Mouse (Mus musculus) erythroblast, adult 5-6 weeks (primary cell): ENCODE results near the gene Plekhg4. TPM values are rescaled to one million over a fixed set of nuclear protein-coding genes. Genes with fewer than 3 reads are reported as not detected.
A peak's percentile ranks its signal among the peaks of the same experiment; 100 is the strongest.

Source experiments
- ATAC-seq: replicated peaks from 2 replicates; pipeline ENCODE4 v1.8.0; 2016; ENCODE audit warnings: moderate number of reproducible peaks, mild to moderate bottlenecking, moderate TSS enrichment, inconsistent platforms; ENCODE audit not compliant: poor library complexity, low FRiP score, severe bottlenecking
- total RNA-seq, 2 experiments: library from RNA; stranded (forward) in 1 of 2; stranded (reverse) in 1 of 2; fragments of 150-400 nt in 1 of 2; fragments of 200-764, 138-1000 nt in 1 of 2; gene quantifications; 2 replicates each; pipeline versions ENCODE4 v1.2.3 to v1.2.4; 2015 to 2017; ENCODE audit warnings: low replicate concordance in 2 of 2

The Plekhg4 gene
- total RNA-seq, 2 experiments from 2014 or later, result not detected

DNA sequence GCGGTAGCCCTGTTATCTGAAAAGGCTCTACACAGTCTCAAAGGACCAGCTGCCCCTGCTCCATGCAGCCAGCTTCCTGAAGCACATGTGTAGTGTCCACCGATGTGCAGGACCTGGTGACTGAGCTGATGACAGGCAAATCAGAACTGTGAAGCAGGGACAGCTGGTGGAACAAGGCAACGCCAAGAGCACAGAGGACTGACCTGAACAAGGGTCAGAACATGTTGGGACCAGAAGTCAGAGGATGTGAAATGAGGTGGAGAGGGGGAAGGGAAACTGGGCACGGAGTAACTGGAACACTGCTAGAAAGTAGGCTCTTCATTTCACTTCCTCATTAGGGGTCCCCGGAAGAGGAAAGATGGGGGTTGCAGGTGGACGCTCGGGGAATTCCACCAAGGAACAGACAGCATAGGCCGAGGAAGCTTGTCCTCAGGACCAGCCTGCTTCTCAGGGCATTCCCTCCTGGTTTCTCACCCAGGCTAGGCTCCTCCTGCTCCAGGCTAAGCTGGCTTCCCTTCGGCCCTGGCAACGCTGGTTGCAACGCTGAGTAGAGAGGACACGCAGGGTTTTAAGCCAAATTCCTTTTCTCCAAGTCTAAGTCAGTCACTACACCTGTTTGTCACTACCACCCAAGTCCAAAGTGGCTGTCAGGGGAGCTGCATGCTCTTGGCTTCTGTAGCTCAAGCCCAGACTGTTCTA is 20.2 kb downstream of the Plekhg4 start:
- ATAC-seq, result no peak

DNA sequence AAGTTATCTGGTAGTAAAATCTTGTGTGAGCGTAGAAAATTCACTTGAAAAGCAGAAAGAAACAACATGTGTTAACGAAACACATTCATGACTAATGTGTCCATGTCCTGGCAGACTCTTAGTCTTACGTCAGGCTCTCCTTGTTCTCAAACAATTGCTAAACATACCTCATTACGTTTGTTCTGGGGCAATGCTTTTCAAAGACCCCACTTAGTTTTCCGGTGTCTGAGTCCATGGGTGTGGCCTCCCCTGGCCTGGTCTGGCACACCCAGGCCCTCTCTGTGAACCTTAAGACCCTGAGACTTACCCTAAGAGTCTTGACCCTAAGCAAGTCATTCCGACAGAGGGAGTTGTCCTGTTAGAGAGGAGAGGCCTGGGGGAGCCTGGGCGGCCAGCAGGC is 20.8 kb downstream of the Plekhg4 start:
- ATAC-seq, result no peak

DNA sequence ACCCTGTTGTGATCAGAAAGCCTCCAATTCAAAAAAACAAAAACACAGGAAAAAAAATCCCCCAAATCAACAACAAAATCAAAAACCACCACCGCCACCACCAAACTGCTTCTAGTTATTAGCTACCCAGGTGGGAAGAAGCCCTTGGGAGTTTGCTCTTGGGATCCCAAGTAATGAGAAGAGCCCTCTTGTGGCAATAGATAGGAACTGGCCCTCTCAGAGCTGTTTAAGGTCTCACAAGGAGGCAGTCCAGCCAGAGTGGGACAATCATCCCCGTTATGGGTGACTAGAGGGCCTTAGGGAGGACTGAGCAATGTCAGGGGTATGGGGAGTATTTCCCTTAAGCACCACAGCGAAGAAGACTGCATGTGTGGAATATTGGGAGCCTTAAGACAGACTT is 24.7 kb downstream of the Plekhg4 start:
- 0 out of 2 replicates have a peak, but pooled peaks have one; percentile 60 for ATAC-seq

DNA sequence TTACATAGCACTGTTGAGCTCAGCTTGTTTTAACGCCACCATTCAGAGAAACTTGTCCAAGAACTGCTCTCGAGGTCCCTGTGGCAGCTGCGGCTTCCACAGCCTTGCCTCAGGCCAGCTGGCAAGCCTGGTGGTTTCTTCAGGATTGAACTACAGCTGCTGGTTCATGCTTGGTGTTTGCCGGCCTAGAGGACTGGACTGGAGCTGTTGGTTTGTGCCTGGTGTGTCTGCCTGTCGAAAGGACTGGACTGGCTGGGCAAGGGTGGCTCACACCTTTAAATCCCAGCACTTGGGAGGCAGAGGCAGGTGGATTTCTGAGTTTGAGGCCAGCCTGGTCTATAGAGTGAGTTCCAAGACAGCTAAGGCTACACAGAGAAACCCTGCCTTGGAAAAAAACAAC is 26.9 kb downstream of the Plekhg4 start:
- no peak for ATAC-seq

DNA sequence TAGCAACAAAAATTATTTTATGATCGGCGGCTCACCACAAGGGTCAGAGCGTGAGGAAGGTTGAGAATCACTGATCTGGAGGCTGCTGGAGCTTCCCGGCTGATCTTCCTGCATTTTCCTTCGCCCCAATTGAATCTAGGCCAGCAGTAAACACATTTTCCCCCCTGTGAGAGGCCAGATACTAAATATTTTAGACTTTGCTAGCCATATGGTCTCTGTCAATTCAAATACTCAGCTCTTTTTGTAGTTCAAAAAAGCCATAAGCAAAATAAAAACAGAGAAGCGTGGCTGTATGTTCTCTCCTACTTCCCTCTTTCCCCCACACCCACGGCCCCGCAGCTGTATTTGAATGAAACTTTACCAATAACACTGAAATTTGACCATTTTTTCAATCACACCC is 30.4 kb downstream of the Plekhg4 start:
- no peak for ATAC-seq

DNA sequence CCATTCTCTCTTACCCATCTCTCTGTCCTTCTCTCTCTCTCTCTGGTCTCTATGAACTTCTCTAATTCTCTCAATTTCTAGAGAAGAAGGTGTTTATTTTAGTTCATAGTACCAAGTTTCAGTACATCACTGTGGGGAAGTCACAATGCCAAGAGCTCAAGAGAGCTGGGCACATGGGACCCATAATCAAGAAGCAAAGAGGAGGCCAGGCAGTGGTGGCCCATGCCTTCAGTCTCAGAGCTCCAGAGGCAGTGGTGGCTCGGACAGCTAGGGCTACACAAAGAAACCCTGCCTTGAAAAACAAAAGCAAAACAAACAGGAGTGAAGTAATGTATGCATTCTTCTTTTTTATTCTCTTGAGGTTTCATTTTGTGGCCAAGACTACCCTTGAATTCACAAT is 31.4 kb downstream of the Plekhg4 start:
- ATAC-seq, result no peak

DNA sequence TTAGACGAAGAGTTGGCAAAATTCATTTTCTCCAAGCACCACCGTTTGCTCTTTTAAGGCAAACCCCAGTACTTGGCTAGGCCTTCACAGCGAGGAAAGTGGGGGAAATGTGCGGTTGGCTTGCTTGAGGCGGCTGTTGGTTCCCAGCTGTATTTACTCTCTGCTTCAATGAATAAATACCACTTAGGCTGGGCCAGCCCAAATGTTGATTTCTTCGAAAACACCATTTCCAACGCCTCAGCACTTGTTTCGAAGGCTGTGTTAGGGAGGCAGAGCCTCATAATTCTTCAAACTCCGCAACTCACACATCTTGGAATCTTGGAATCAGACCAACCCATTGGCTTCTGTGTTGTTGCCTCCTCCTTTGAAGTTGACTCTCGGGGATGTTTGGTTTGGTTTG is 33.3 kb downstream of the Plekhg4 start:
- no peak for ATAC-seq

DNA sequence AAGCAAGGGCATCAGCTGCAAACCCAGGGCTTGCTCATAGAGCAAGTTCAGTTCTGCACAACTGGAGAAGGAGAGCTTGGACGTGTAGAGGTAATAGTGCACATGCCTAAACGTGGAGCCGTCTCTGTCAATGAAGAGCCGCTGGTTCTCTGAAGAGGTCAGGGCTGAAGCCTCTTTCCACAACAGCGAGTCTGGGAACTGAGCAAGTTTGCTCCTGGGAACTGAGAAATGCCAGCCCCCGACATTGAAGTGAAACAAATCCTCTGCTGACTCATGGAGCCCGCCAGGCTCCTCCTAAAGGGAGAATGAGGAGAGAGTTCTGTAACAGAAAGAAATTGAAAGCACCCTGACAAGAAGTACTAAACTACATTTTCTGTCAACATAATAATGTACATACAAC is 35.3 kb downstream of the Plekhg4 start:
- ATAC-seq, result no peak

DNA sequence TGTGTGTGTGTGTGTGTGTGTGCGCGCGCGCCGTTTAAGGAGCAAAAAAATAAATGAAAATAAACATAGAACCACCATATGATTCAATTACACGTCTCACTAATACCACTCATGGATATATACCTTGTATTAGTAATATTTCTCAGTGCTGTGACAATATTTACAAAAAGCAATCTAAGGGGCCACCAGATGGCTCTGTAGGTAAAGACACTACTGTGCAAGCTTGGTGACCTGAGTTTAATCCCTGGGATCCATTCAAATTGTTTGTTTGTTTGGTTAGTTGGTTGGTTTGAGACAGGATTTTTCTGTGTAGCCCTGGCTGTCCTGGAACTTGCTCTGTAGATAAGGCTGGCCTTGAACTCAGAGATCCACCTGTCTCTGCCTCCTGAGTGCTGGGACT is 36.9 kb downstream of the Plekhg4 start:
- ATAC-seq, result no peak

DNA sequence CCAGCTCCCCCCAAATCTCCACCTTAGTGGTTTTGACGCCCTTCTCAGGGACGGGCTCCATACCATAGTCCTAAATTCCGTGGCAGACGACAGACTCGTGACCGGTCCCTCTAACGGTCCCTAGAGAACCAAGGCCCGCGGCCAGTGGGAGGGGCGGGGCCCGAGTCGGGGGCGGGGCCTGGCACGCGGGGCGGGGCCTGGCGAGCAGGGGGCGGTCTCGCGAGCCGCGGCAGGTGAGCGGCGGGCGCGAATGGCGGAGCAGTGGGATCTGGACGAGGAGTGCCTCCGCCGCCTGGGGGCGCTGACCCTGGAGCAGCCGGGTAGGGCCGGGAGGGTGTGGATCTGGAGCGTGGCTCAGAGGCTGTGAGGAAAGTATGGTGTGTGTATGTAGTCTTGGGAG is 40.3 kb downstream of the Plekhg4 start, which contains the start of the genes Kctd19 and Lrrc36:
Kctd19 (minus strand) TSS at position 112 of the 400 bp plus-strand sequence.
Lrrc36 (plus strand) TSS at position 181 of the 400 bp plus-strand sequence.
- peak; percentile 62 for ATAC-seq

DNA sequence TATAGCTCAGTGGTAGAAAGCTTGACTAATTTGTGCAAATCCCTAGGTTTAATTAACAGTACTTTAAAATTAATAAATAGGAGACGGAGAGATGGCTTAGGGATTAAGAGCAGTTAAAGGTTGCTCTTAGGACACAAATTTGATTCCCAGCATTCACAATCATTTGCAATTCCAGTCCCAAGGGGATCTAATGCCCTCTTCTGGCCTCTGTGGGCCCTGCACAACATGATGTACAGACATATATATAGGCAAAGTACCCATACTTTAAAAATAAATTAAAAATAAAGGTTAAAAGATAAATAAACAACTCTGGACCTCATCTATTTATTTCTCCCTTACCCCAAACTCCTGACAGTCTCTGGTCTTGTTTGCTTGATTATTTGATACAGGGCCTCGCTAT is 45.9 kb downstream of the Plekhg4 start:
- no peak for ATAC-seq

DNA sequence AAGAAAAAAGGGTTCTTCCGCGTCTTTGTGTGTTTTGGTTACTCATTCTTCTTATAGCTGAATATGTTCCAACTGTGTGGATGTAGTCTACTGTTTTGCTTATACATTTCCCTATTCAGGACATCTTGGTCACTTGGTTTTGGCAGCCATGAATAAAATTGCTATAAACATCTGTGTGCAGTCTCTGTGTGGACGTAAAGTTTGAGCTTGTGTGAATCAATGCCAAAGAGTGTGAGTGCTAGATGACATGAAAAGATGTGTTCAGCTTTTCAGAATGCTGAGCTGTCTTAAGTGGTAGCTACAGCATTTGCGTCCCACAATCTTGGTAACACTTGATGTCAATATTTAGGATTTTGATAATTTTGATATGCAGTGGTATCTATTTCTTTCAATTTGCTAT is 46.7 kb downstream of the Plekhg4 start:
- ATAC-seq, result no peak

DNA sequence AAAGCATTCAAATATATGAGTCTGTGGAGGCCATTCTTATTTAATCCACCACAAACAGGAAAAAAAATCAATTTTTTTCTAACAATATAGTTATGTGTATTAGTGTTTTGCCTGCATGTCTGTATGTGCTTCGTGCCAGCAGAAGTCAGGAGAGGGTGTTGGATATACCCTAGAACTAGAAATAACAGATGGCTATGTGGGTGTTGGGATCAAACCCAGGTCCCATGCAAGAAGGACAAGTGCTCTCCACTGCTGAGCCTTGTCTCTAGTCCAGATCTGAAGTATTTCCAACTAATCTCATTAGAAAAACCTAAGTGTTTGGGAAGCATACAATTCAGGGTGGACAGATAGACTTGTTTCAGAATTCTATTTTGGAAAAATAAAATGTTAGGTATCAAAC is 48.9 kb downstream of the Plekhg4 start:
- no peak for ATAC-seq

DNA sequence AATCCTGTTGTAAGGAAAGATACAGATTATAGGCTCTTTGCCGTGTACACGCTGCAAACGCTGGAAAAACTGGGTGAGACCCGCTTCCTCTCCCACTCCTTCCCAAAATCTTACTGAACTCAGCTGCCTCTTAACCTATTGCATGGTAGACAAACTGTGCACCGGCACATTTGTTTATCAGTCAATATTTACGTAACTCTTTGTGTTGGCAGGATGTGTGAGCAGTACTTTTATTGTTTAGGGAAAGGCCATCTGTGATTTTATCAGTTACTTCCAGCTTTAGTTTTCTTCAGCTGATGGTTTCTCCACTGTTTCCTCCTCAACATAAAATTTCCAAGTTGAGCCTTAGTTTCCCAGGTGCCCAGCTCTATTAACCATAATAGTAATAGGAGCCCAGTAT is 53.8 kb downstream of the Plekhg4 start:
- ATAC-seq, result no peak

DNA sequence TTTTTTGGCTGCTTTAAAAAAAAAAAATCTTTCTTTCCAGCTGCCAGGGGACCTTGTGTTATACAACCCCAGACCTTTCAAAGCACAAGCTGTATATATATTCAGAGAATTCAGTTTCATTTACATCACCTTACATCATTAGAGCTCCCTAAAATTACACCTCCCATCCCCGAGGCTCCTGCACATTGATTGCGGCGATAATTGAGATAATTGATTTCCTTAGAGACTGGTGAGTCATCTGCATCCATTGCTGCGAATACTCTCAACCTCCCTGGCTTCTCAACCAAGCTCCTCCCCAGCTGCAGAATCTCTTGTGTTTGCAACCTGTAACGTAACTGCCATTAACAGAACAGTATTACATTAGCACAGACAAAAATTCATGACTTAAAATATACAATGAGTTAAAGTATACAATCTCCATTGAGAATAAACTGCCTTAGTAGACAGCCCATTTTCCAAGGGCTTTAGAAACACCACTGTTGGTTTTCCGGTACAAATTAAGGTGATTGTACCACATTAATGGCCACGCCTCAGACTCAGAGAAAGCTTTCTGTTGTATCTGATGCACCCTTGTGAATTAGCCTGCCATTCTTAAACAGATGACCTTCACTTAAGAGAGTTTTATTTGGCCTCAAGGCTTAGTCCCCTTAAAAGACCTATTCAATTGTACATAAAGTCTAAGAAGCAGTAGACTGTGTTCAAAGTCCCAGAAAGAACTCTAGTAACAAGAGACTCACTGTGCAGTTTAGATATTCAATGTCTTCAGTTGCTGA is 58.9 kb downstream of the Plekhg4 start:
- no peak for ATAC-seq

Other genes starting within 250 kb of the Plekhg4 start
- not detected in 2 replicates for gene Ces4a, start 241.5 kb upstream of the Plekhg4 start, total RNA-seq (2015; ENCODE audit: low replicate concordance)
- not detected in 2 replicates for gene Ces4a, start 241.5 kb upstream of the Plekhg4 start, total RNA-seq (2017; ENCODE audit: low replicate concordance)
- gene Cbfb, start 202.6 kb upstream of the Plekhg4 start, total RNA-seq (2015; ENCODE audit: low replicate concordance), result 28.6 and 37.6 TPM in 2 replicates
- 27.2 and 33.1 TPM in 2 replicates for gene Cbfb, start 202.6 kb upstream of the Plekhg4 start, total RNA-seq (2017; ENCODE audit: low replicate concordance)
- gene D230025D16Rik, start 148.1 kb upstream of the Plekhg4 start, total RNA-seq (2015; ENCODE audit: low replicate concordance), result 16.9 and 22.5 TPM in 2 replicates
- 20.1 and 22.6 TPM in 2 replicates for gene D230025D16Rik, start 148.1 kb upstream of the Plekhg4 start, total RNA-seq (2017; ENCODE audit: low replicate concordance)
- gene B3gnt9, start 118.1 kb upstream of the Plekhg4 start, total RNA-seq (2015; ENCODE audit: low replicate concordance), result not detected in 2 replicates
- gene B3gnt9, start 118.1 kb upstream of the Plekhg4 start, total RNA-seq (2017; ENCODE audit: low replicate concordance), result 0.09 TPM in 1 of 2 replicates, not detected in the other
- gene Tradd, start 108.7 kb upstream of the Plekhg4 start, total RNA-seq (2015; ENCODE audit: low replicate concordance), result 2.3 and 3.5 TPM in 2 replicates
- 3.6 and 5.9 TPM in 2 replicates for gene Tradd, start 108.7 kb upstream of the Plekhg4 start, total RNA-seq (2017; ENCODE audit: low replicate concordance)
- 1.3 and 3.5 TPM in 2 replicates for gene Fbxl8, start 108.6 kb upstream of the Plekhg4 start, total RNA-seq (2015; ENCODE audit: low replicate concordance)
- 0.28 and 0.94 TPM in 2 replicates for gene Fbxl8, start 108.6 kb upstream of the Plekhg4 start, total RNA-seq (2017; ENCODE audit: low replicate concordance)
- gene Hsf4, start 103.5 kb upstream of the Plekhg4 start, total RNA-seq (2015; ENCODE audit: low replicate concordance), result not detected in 2 replicates
- not detected in 2 replicates for gene Hsf4, start 103.5 kb upstream of the Plekhg4 start, total RNA-seq (2017; ENCODE audit: low replicate concordance)
- gene Nol3, start 97.1 kb upstream of the Plekhg4 start, total RNA-seq (2015; ENCODE audit: low replicate concordance), result not detected in 2 replicates
- gene Nol3, start 97.1 kb upstream of the Plekhg4 start, total RNA-seq (2017; ENCODE audit: low replicate concordance), result not detected in 2 replicates
- 1.0 and 3.8 TPM in 2 replicates for gene 4931428F04Rik, start 83.4 kb upstream of the Plekhg4 start, total RNA-seq (2015; ENCODE audit: low replicate concordance)
- gene 4931428F04Rik, start 83.4 kb upstream of the Plekhg4 start, total RNA-seq (2017; ENCODE audit: low replicate concordance), result 0.70 and 1.2 TPM in 2 replicates
- gene Exoc3l, start 77.2 kb upstream of the Plekhg4 start, total RNA-seq (2015; ENCODE audit: low replicate concordance), result 0.38 and 5.9 TPM in 2 replicates
- gene Exoc3l, start 77.2 kb upstream of the Plekhg4 start, total RNA-seq (2017; ENCODE audit: low replicate concordance), result 15.0 and 26.8 TPM in 2 replicates
- gene E2f4, start 75.6 kb upstream of the Plekhg4 start, total RNA-seq (2015; ENCODE audit: low replicate concordance), result 289 and 294 TPM in 2 replicates
- gene E2f4, start 75.6 kb upstream of the Plekhg4 start, total RNA-seq (2017; ENCODE audit: low replicate concordance), result 120 and 129 TPM in 2 replicates
- 13.8 and 17.3 TPM in 2 replicates for gene Elmo3, start 67.7 kb upstream of the Plekhg4 start, total RNA-seq (2015; ENCODE audit: low replicate concordance)
- 22.1 and 30.7 TPM in 2 replicates for gene Elmo3, start 67.7 kb upstream of the Plekhg4 start, total RNA-seq (2017; ENCODE audit: low replicate concordance)
- gene Lrrc29, start 47.0 kb upstream of the Plekhg4 start, total RNA-seq (2015; ENCODE audit: low replicate concordance), result 13.4 and 35.9 TPM in 2 replicates
- 26.2 and 28.6 TPM in 2 replicates for gene Lrrc29, start 47.0 kb upstream of the Plekhg4 start, total RNA-seq (2017; ENCODE audit: low replicate concordance)
- 51.2 and 56.3 TPM in 2 replicates for gene Tmem208, start 46.9 kb upstream of the Plekhg4 start, total RNA-seq (2015; ENCODE audit: low replicate concordance)
- gene Tmem208, start 46.9 kb upstream of the Plekhg4 start, total RNA-seq (2017; ENCODE audit: low replicate concordance), result 18.5 and 26.9 TPM in 2 replicates
- gene Fhod1, start 25.3 kb upstream of the Plekhg4 start, total RNA-seq (2015; ENCODE audit: low replicate concordance), result 0.19 and 3.8 TPM in 2 replicates
- 0.56 and 1.0 TPM in 2 replicates for gene Fhod1, start 25.3 kb upstream of the Plekhg4 start, total RNA-seq (2017; ENCODE audit: low replicate concordance)
- 1.7 TPM in 1 of 2 replicates, not detected in the other for gene Slc9a5, start 24.4 kb upstream of the Plekhg4 start, total RNA-seq (2015; ENCODE audit: low replicate concordance)
- not detected in 2 replicates for gene Slc9a5, start 24.4 kb upstream of the Plekhg4 start, total RNA-seq (2017; ENCODE audit: low replicate concordance)
- gene Kctd19, start 40.2 kb downstream of the Plekhg4 start, total RNA-seq (2015; ENCODE audit: low replicate concordance), result not detected in 2 replicates
- gene Kctd19, start 40.2 kb downstream of the Plekhg4 start, total RNA-seq (2017; ENCODE audit: low replicate concordance), result not detected in 2 replicates
- 0.96 TPM in 1 of 2 replicates, not detected in the other for gene Lrrc36, start 40.3 kb downstream of the Plekhg4 start, total RNA-seq (2015; ENCODE audit: low replicate concordance)
- 0.56 and 0.85 TPM in 2 replicates for gene Lrrc36, start 40.3 kb downstream of the Plekhg4 start, total RNA-seq (2017; ENCODE audit: low replicate concordance)
- gene Tppp3, start 98.3 kb downstream of the Plekhg4 start, total RNA-seq (2015; ENCODE audit: low replicate concordance), result not detected in 2 replicates
- gene Tppp3, start 98.3 kb downstream of the Plekhg4 start, total RNA-seq (2017; ENCODE audit: low replicate concordance), result not detected in 2 replicates
- not detected in 2 replicates for gene Zdhhc1, start 123.6 kb downstream of the Plekhg4 start, total RNA-seq (2015; ENCODE audit: low replicate concordance)
- 0.17 and 0.42 TPM in 2 replicates for gene Zdhhc1, start 123.6 kb downstream of the Plekhg4 start, total RNA-seq (2017; ENCODE audit: low replicate concordance)
- gene Hsd11b2, start 145.5 kb downstream of the Plekhg4 start, total RNA-seq (2015; ENCODE audit: low replicate concordance), result 2.3 TPM in 1 of 2 replicates, not detected in the other
- gene Hsd11b2, start 145.5 kb downstream of the Plekhg4 start, total RNA-seq (2017; ENCODE audit: low replicate concordance), result not detected in 2 replicates
- gene Atp6v0d1, start 192.8 kb downstream of the Plekhg4 start, total RNA-seq (2015; ENCODE audit: low replicate concordance), result 72.8 and 90.9 TPM in 2 replicates
- 46.0 and 50.9 TPM in 2 replicates for gene Atp6v0d1, start 192.8 kb downstream of the Plekhg4 start, total RNA-seq (2017; ENCODE audit: low replicate concordance)
- 16.3 and 17.6 TPM in 2 replicates for gene Ripor1, start 232.0 kb downstream of the Plekhg4 start, total RNA-seq (2015; ENCODE audit: low replicate concordance)
- 1.7 and 2.6 TPM in 2 replicates for gene Ripor1, start 232.0 kb downstream of the Plekhg4 start, total RNA-seq (2017; ENCODE audit: low replicate concordance)